Mouse (Mus musculus): Measurements from ENCODE around the gene Pcyox1.

DNA sequence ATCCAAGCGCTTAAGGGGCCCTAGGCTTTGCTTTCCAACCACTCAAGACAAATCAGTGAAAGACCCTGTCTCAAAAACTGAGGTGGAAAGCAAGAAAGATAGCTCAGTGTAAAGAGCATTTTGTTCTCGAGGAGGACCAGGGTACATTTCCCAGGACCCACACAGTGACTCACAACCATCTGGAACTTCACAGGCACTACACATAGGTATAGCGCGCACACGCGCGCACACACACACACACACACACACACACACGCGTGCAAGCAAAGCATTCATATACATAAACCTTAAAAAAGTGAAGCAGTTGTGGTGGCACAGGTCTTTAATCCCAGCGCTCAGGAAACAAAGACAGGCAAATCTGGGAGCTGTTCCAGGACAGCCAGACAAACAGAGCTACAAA, 44.6 kb upstream of the Pcyox1 start:
- TF ChIP-seq ZC3H11A (IDR thresholded peaks at IDR 0.05; ENCODE audit: borderline replicate concordance, low read depth, low read length): no peak
- no peak for TF ChIP-seq CHD2 (IDR thresholded peaks at IDR 0.05; ENCODE audit: low read depth, low read length)

Measured in ES-E14 (cell line).